Mouse (Mus musculus) heart, embryonic 13.5 days (tissue): ENCODE results near the gene Mtif2. TPM values are rescaled to one million over a fixed set of nuclear protein-coding genes. Genes with fewer than 3 reads are reported as not detected.

Source experiments
- ATAC-seq: fragments of 200-750 bp; cut with Nextera tagmentation; 2 replicates; pipeline ENCODE4 v1.8.0; 2017; ENCODE audit warnings: moderate TSS enrichment; ENCODE audit not compliant: insufficient number of reproducible peaks, low FRiP score, low TSS enrichment; ENCODE audit errors: extremely low read depth
- H3K27ac ChIP-seq: fragments of 300-500 bp; sonication (generic); replicated peaks from 2 replicates; pipeline ENCODE4 v1.5.1; 2015; ENCODE audit warnings: moderate library complexity, mild to moderate bottlenecking, inconsistent platforms
- H3K27me3 ChIP-seq: fragments of 300-500 bp; sonication (generic); replicated peaks from 2 replicates; pipeline ENCODE4 v1.6.1; 2015; ENCODE audit warnings: mild to moderate bottlenecking, inconsistent platforms
- H3K36me3 ChIP-seq: fragments of 300-500 bp; sonication (generic); 2 replicates; pipeline ENCODE4 v1.6.1; 2015; ENCODE audit warnings: mild to moderate bottlenecking, inconsistent platforms
- H3K4me1 ChIP-seq: fragments of 300-500 bp; sonication (generic); 2 replicates; pipeline ENCODE4 v1.6.1; 2015; ENCODE audit warnings: inconsistent platforms
- H3K4me2 ChIP-seq: fragments of 300-500 bp; sonication (generic); 2 replicates; pipeline ENCODE4 v1.6.1; 2015; ENCODE audit warnings: inconsistent platforms, mild to moderate bottlenecking, moderate library complexity
- H3K4me3 ChIP-seq: fragments of 300-500 bp; sonication (generic); 2 replicates; pipeline ENCODE4 v1.5.1; 2015; ENCODE audit warnings: moderate library complexity, mild to moderate bottlenecking, inconsistent platforms
- H3K9ac ChIP-seq: fragments of 300-500 bp; sonication (generic); 2 replicates; pipeline ENCODE4 v1.6.1; 2015; ENCODE audit warnings: inconsistent platforms, mild to moderate bottlenecking, moderate library complexity
- H3K9me3 ChIP-seq: fragments of 300-500 bp; sonication (generic); 2 replicates; pipeline ENCODE4 v1.6.1; 2016; ENCODE audit warnings: inconsistent platforms
- WGBS: fragments of 180-500 bp; shearing (Covaris S2); methylation state at CpG from one replicate; pipeline ENCODE4 v1.1.7; 2015; ENCODE audit warnings: mixed read lengths; 5-methylcytosine and 5-hydroxymethylcytosine counted together
- polyA plus RNA-seq: library from polyadenylated mRNA; unstranded; fragments of >200 nt; fragmentation: Nextera tagmentation; extraction: Ambion mirVana; gene quantifications from 2 replicates; pipeline ENCODE4 v1.2.1, GENCODE M21; 2015

The Mtif2 gene
- polyA plus RNA-seq, 1 experiment from 2014 or later = 36.5 TPM

DNA sequence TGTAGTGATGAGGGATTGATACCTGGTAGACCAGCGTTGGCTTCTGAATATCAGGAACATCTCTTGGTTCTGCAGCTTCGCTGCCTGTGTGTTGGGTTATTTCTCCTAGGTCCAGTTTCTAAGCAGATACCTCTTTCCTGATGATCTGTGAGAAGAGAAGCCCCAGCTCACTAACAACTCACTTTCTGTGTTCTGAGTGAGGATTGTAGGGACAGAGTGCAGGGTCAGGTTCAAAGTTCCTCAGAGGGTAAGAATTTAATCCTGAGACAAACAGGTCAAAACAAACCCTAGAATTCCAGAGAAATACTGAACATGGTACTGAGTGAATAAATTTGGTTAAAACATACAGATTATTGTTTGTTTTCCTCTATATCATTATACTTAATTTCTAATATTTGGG lies 37.2 kb downstream of the Mtif2 start:
- no peak for ATAC-seq
- Histone ChIP-seq H3K27me3 (no peaks in the 10 kb centered on the region), H3K4me2 (no peak overlapping the region), H3K27ac (no peak overlapping the region), H3K9ac (no peak overlapping the region), H3K36me3 (no peaks in the 10 kb centered on the region), H3K9me3 (no peaks in the 10 kb centered on the region), H3K4me1 (no peaks in the 10 kb centered on the region), H3K4me3 (no peak overlapping the region)
- WGBS = 75% methylated on average over 2 of the region's 2 CpGs

DNA sequence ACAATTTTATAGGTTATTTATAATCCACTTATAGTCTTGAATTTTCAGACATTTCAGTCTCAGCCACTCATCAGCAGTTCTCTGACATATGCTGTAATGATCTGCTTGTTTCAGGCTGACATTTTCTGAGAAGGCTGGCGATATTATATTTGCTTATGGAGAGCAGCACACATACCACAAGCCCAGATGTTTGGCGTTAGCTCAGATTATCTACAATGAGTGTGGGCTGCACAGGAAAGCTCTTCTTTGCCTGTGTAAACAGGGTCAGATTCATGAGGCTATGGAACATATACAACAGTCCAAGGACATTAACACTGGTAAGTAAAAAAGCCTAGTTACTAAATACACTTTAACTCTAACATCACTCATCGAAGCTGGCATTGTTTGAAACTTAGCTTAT lies 45.3 kb downstream of the Mtif2 start:
- Histone ChIP-seq H3K4me2 (no peak overlapping the region), H3K27ac (no peak overlapping the region), H3K9ac (no peak overlapping the region), H3K4me3 (no peak overlapping the region), H3K36me3 (no peaks in the 10 kb centered on the region), H3K27me3 (no peaks in the 10 kb centered on the region), H3K4me1 (no peaks in the 10 kb centered on the region), H3K9me3 (no peaks in the 10 kb centered on the region)
- 46% methylated on average over 3 of the region's 3 CpGs for WGBS
- no peak for ATAC-seq

DNA sequence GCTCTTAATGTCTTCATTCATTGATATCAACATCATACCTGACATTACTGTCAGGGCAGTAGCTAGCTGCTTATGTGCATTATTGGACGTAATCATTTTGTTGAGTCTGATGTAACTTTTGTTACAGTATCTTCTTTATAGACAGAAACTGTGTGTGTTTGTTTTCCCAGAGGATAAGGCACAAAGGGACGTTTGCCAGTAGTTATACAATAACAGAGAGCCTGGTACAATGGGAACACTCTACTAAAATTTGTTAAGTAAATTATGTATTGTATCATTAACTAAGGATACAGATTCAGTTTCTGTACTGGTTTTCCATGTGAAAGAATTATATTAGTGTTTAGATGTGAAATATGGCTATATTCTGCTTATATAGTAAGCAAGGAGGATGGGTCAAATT lies 46.4 kb downstream of the Mtif2 start:
- ATAC-seq = no peak
- H3K9me3 ChIP-seq = no peaks in the 10 kb centered on the region
- H3K4me3 ChIP-seq = no peak overlapping the region
- no peaks in the 10 kb centered on the region for H3K36me3 ChIP-seq
- no peak overlapping the region for H3K27ac ChIP-seq
- H3K4me1 ChIP-seq = no peaks in the 10 kb centered on the region
- H3K27me3 ChIP-seq = no peaks in the 10 kb centered on the region
- no peak overlapping the region for H3K9ac ChIP-seq
- WGBS = 67% methylated on average over 2 of the region's 2 CpGs
- no peak overlapping the region for H3K4me2 ChIP-seq

DNA sequence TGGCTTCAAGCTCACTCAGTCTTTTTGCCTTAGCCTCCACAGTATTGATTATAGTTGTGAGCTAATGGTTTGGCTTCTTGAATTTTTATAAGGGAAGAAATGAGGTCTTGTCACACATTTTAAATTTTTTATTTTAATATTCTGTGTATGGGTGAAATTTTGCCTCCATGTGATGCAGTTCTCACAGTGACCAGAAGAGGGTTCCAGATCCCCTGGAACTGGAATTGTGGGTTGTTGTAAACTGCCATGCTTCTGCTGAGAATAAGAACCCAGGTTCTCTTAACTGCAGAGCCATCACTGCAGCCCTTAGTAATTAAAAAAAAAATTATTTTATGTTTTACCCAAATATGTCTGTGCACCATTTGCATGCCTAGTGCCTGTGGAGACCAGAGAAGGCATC lies 53.4 kb downstream of the Mtif2 start:
- Histone ChIP-seq H3K4me2 (no peak overlapping the region), H3K4me1 (no peaks in the 10 kb centered on the region), H3K27me3 (no peaks in the 10 kb centered on the region), H3K36me3 (no peaks in the 10 kb centered on the region), H3K27ac (no peak overlapping the region), H3K9ac (no peak overlapping the region), H3K9me3 (peaks cover 8% of the 10 kb centered on the region), H3K4me3 (no peak overlapping the region)
- no peak for ATAC-seq

Other genes with a start within 250 kb of the Mtif2 start
- 18.1 and 20.7 TPM in 2 replicates for gene Ccdc88a, start 152.8 kb upstream of the Mtif2 start, polyA plus RNA-seq
- gene Prorsd1, start 11.4 kb upstream of the Mtif2 start, polyA plus RNA-seq = 18.7 and 20.0 TPM in 2 replicates
- gene Clhc1, start 21.5 kb downstream of the Mtif2 start, polyA plus RNA-seq = 0.09 and 0.11 TPM in 2 replicates
- gene Rps27a, start 21.7 kb downstream of the Mtif2 start, polyA plus RNA-seq = 702 and 747 TPM in 2 replicates
- gene Rtn4, start 166.5 kb downstream of the Mtif2 start, polyA plus RNA-seq = 56.7 and 60.7 TPM in 2 replicates